Mouse (Mus musculus) stomach, embryonic 15.5 days (tissue): ENCODE results near the gene Tppp2. TPM values are rescaled to one million over a fixed set of nuclear protein-coding genes. Genes with fewer than 3 reads are reported as not detected.
"Not testable (repeated sequence)": the region's sequence is repeated elsewhere in the genome, so short reads cannot be mapped to it uniquely, and the experiment has no call there.

Experiments
- ATAC-seq: fragments of 200-750 bp; cut with Nextera tagmentation; 2 replicates; pipeline ENCODE4 v1.8.0; 2017; ENCODE audit warnings: low read depth, moderate number of reproducible peaks, moderate TSS enrichment; ENCODE audit not compliant: insufficient read depth, low FRiP score
- H3K27ac ChIP-seq: fragments of 300-500 bp; sonication (generic); 2 replicates; pipeline ENCODE4 v1.5.1; 2015; ENCODE audit warnings: mild to moderate bottlenecking, inconsistent platforms
- H3K27me3 ChIP-seq: fragments of 300-500 bp; sonication (generic); replicated peaks from 2 replicates; pipeline ENCODE4 v1.6.1; 2015; ENCODE audit warnings: inconsistent platforms
- H3K36me3 ChIP-seq: fragments of 300-500 bp; sonication (generic); 2 replicates; pipeline ENCODE4 v1.6.1; 2015; ENCODE audit warnings: inconsistent platforms
- H3K4me1 ChIP-seq: fragments of 300-500 bp; sonication (generic); 2 replicates; pipeline ENCODE4 v1.6.1; 2015; ENCODE audit warnings: inconsistent platforms
- H3K4me2 ChIP-seq: fragments of 300-500 bp; sonication (generic); 2 replicates; pipeline ENCODE4 v1.6.1; 2015; ENCODE audit warnings: mild to moderate bottlenecking, inconsistent platforms
- H3K4me3 ChIP-seq: fragments of 300-500 bp; sonication (generic); replicated peaks from 2 replicates; pipeline ENCODE4 v1.5.1; 2015; ENCODE audit warnings: inconsistent platforms
- H3K9ac ChIP-seq: fragments of 300-500 bp; sonication (generic); 2 replicates; pipeline ENCODE4 v1.6.1; 2015; ENCODE audit warnings: inconsistent platforms
- H3K9me3 ChIP-seq: fragments of 300-500 bp; sonication (generic); 2 replicates; pipeline ENCODE4 v1.6.1; 2016; ENCODE audit warnings: inconsistent platforms
- WGBS: fragments of 180-500 bp; shearing (Covaris S2); methylation state at CpG from one replicate; pipeline ENCODE4 v1.1.7; 2015; 5-methylcytosine and 5-hydroxymethylcytosine counted together
- polyA plus RNA-seq: library from polyadenylated mRNA; unstranded; fragments of >200 nt; fragmentation: Nextera tagmentation; extraction: Ambion mirVana; gene quantifications from 2 replicates; pipeline ENCODE4 v1.2.1, GENCODE M21; 2015

Gene Tppp2
- polyA plus RNA-seq, 1 experiment from 2014 or later, result not detected

GRCm38 (mm10) chr14:51913062-51913959, 4.9 kb upstream of the Tppp2 start:
- H3K27ac ChIP-seq, result peak overlapping the region; percentile 81
- peak overlapping the region; percentile 49 for H3K9ac ChIP-seq
- H3K4me2 ChIP-seq, result peak overlapping the region; percentile 98
- no peaks in the 10 kb centered on the region for H3K27me3 ChIP-seq
- H3K36me3 ChIP-seq, result no peaks in the 10 kb centered on the region
- ATAC-seq, result peak; percentile 88
- H3K4me1 ChIP-seq, result peaks cover 8% of the 10 kb centered on the region
- H3K9me3 ChIP-seq, result no peaks in the 10 kb centered on the region
- WGBS, result under 1% methylated on average over 58 of the region's 58 CpGs
- H3K4me3 ChIP-seq, result peak overlapping the region; percentile 57

- 5% methylated on average over 21 of the region's 23 CpGs for WGBS
- ATAC-seq, result peak; percentile 63
- peak within 1 kb of the TSS; percentile 98 for H3K4me2 ChIP-seq
- H3K9ac ChIP-seq, result peak within 1 kb of the TSS; percentile 49
- H3K36me3 ChIP-seq, result no peaks in the 10 kb centered on the region
- H3K27me3 ChIP-seq, result no peaks in the 10 kb centered on the region
- H3K4me3 ChIP-seq, result peak within 1 kb of the TSS; percentile 57
- no peaks in the 10 kb centered on the region for H3K9me3 ChIP-seq
- peak within 1 kb of the TSS; percentile 81 for H3K27ac ChIP-seq
- H3K4me1 ChIP-seq, result peaks cover 8% of the 10 kb centered on the region
Observed at GRCm38 (mm10) chr14:51913960-51914762, 4.1 kb upstream of the Tppp2 start, which contains the start of gene Ndrg2. Ndrg2 (minus strand) TSS chr14:51914158.

- Histone ChIP-seq H3K9ac (no peak overlapping the region), H3K9me3 (no peaks in the 10 kb centered on the region), H3K4me2 (no peak overlapping the region), H3K36me3 (no peaks in the 10 kb centered on the region), H3K27me3 (no peaks in the 10 kb centered on the region), H3K27ac (peak overlapping the region; percentile 81), H3K4me1 (peaks cover 8% of the 10 kb centered on the region), H3K4me3 (no peak overlapping the region)
- no peak for ATAC-seq
- 15% methylated on average over 3 of the region's 3 CpGs for WGBS
Observed at GRCm38 (mm10) chr14:51915030-51915429, 3.2 kb upstream of the Tppp2 start.

GRCm38 (mm10) chr14:51916539-51916938, 1.7 kb upstream of the Tppp2 start:
- Histone ChIP-seq H3K4me3 (no peak overlapping the region), H3K9ac (no peak overlapping the region), H3K9me3 (no peaks in the 10 kb centered on the region), H3K27me3 (no peaks in the 10 kb centered on the region), H3K27ac (no peak overlapping the region), H3K36me3 (no peaks in the 10 kb centered on the region), H3K4me1 (peaks cover 10% of the 10 kb centered on the region), H3K4me2 (no peak overlapping the region)
- no peak for ATAC-seq
- 81% methylated on average over 4 of the region's 4 CpGs for WGBS

- ATAC-seq, result no peak
- no peaks in the 10 kb centered on the region for H3K27me3 ChIP-seq
- H3K36me3 ChIP-seq, result no peaks in the 10 kb centered on the region
- no peak overlapping the region for H3K27ac ChIP-seq
- 85% methylated on average over 4 of the region's 4 CpGs for WGBS
- no peak overlapping the region for H3K9ac ChIP-seq
- H3K4me3 ChIP-seq, result no peak overlapping the region
- no peak overlapping the region for H3K4me2 ChIP-seq
- no peaks in the 10 kb centered on the region for H3K9me3 ChIP-seq
- H3K4me1 ChIP-seq, result peaks cover 23% of the 10 kb centered on the region
Observed at GRCm38 (mm10) chr14:51918966-51919365, 741 bp downstream of the Tppp2 start.

- Histone ChIP-seq H3K4me3 (no peak overlapping the region), H3K27ac (peak overlapping the region; percentile 80), H3K27me3 (no peaks in the 10 kb centered on the region), H3K9ac (no peak overlapping the region), H3K36me3 (no peaks in the 10 kb centered on the region), H3K4me2 (no peak overlapping the region), H3K4me1 (peaks cover 16% of the 10 kb centered on the region), H3K9me3 (no peaks in the 10 kb centered on the region)
- ATAC-seq, result peak; percentile 60
- 44% methylated on average over 16 of the region's 16 CpGs for WGBS
Observed at GRCm38 (mm10) chr14:51921759-51922570, 3.7 kb downstream of the Tppp2 start.

- WGBS, result 83% methylated on average over 7 of the region's 7 CpGs
- ATAC-seq, result no peak
- peak within 1 kb of the TSS; percentile 80 for H3K27ac ChIP-seq
Observed at GRCm38 (mm10) chr14:51922571-51922865, 4.3 kb downstream of the Tppp2 start, which contains the start of gene Rnase13. Rnase13 (minus strand) TSS chr14:51922773.

GRCm38 (mm10) chr14:51922910-51923309, 4.7 kb downstream of the Tppp2 start:
- no peak overlapping the region for H3K4me2 ChIP-seq
- H3K4me3 ChIP-seq, result no peak overlapping the region
- 92% methylated on average over 2 of the region's 2 CpGs for WGBS
- H3K4me1 ChIP-seq, result peaks cover 16% of the 10 kb centered on the region
- H3K9me3 ChIP-seq, result no peaks in the 10 kb centered on the region
- no peaks in the 10 kb centered on the region for H3K27me3 ChIP-seq
- no peak overlapping the region for H3K27ac ChIP-seq
- ATAC-seq, result no peak
- H3K9ac ChIP-seq, result no peak overlapping the region
- H3K36me3 ChIP-seq, result no peaks in the 10 kb centered on the region

More at GRCm38 (mm10) chr14:51922571-51922865, 4.3 kb downstream of the Tppp2 start, which contains the start of gene Rnase13:
- H3K27me3 ChIP-seq, result no peaks in the 10 kb centered on the region
- peaks cover 16% of the 10 kb centered on the region for H3K4me1 ChIP-seq
- H3K4me2 ChIP-seq, result no peak within 1 kb of the TSS
- H3K9me3 ChIP-seq, result no peaks in the 10 kb centered on the region
- no peak within 1 kb of the TSS for H3K4me3 ChIP-seq
- H3K36me3 ChIP-seq, result no peaks in the 10 kb centered on the region
- no peak within 1 kb of the TSS for H3K9ac ChIP-seq

- Histone ChIP-seq H3K4me3 (no peak overlapping the region), H3K27me3 (no peaks in the 10 kb centered on the region), H3K9me3 (no peaks in the 10 kb centered on the region), H3K27ac (no peak overlapping the region), H3K36me3 (no peaks in the 10 kb centered on the region), H3K4me2 (no peak overlapping the region), H3K4me1 (peaks cover 16% of the 10 kb centered on the region), H3K9ac (no peak overlapping the region)
- ATAC-seq, result no peak
- 69% methylated on average over 4 of the region's 4 CpGs for WGBS
Observed at GRCm38 (mm10) chr14:51923492-51923891, 5.3 kb downstream of the Tppp2 start.

- H3K9ac ChIP-seq, H3K4me2 ChIP-seq, ATAC-seq, H3K27me3 ChIP-seq, H3K27ac ChIP-seq, H3K9me3 ChIP-seq, H3K4me3 ChIP-seq, H3K36me3 ChIP-seq: not testable (repeated sequence)
- WGBS, result 93% methylated on average over 11 of the region's 11 CpGs
- H3K4me1 ChIP-seq, result peaks cover 21% of the 10 kb centered on the region
Observed at GRCm38 (mm10) chr14:51926930-51927329, 8.7 kb downstream of the Tppp2 start.

- Histone ChIP-seq H3K27ac (peak overlapping the region; percentile 80), H3K27me3 (no peaks in the 10 kb centered on the region), H3K4me1 (peaks cover 11% of the 10 kb centered on the region), H3K9ac (no peak overlapping the region), H3K9me3 (no peaks in the 10 kb centered on the region), H3K4me2 (peak overlapping the region; percentile 22; the same call in 1 of the 2 replicates), H3K36me3 (no peaks in the 10 kb centered on the region), H3K4me3 (no peak overlapping the region)
- whole genome bisulfite sequencing, result 61% methylated on average over 8 of the region's 8 CpGs
- peak; percentile 54; the same call in 1 of the 2 replicates for ATAC-seq
Observed at GRCm38 (mm10) chr14:51929309-51929943, 11.2 kb downstream of the Tppp2 start.
